ENCODE assay signal across 29 mouse cellular contexts in the genomic region with DNA sequence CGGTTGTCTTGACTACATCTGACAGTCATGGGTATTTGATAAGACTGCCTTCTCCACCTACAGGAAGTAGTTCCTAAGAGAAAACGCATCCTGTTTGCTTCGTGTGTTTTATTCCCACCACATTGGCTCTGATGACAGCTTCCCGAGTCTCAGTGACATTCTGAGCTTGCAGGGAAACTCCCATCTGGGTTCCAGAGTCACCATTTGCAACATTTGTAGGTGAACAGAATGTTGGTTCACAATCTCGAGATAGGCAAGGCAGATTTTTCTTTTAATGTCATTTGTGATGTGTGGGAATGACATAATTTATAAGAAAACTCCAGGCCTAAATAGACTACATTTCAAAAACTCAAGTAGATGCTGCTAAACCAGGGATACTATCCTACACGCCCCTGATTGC.
"Had no signal": no experiment of that assay in that cellular context is flagged by ENCODE, and none has a peak within 500 bp of the region (broad histone marks: within the 10 kb centered on the region; RNA-seq: fewer than 3 reads in every experiment).

No protein-coding gene starts in this region.

- H3K27ac ChIP-seq: embryonic facial prominence, embryonic 10.5 days; embryonic facial prominence, embryonic 12.5 days; embryonic facial prominence, embryonic 13.5 days; embryonic facial prominence, embryonic 15.5 days; forebrain, embryonic 10.5 days; forebrain, embryonic 12.5 days; forebrain, embryonic 13.5 days; forebrain, embryonic 15.5 days; gastrocnemius, adult 2 months; heart, adult 2 months had no signal

- H3K4me1 ChIP-seq: embryonic facial prominence, embryonic 12.5 days; forebrain, embryonic 13.5 days; forebrain, embryonic 15.5 days had no signal

- ATAC-seq: forebrain, embryonic 13.5 days; forebrain, embryonic 14.5 days; forebrain, embryonic 15.5 days; forebrain, embryonic 16.5 days; forebrain, postnatal 0 days had no signal

- H3K9ac ChIP-seq: embryonic facial prominence, embryonic 12.5 days; embryonic facial prominence, embryonic 13.5 days; embryonic facial prominence, embryonic 15.5 days; forebrain, embryonic 12.5 days; forebrain, embryonic 13.5 days; forebrain, embryonic 15.5 days; forebrain, postnatal 0 days had no signal

- H3K9me3 ChIP-seq: embryonic facial prominence, embryonic 12.5 days; embryonic facial prominence, embryonic 13.5 days; embryonic facial prominence, embryonic 15.5 days; forebrain, embryonic 12.5 days; forebrain, embryonic 13.5 days; forebrain, embryonic 15.5 days had no signal

- DNase-seq: cerebellum, adult 2 months; cerebellum, adult 8-10 months; cerebellum, adult 9-10 months; cerebellum, adult 9-11 months; cerebellum, postnatal 10 days; cerebellum, postnatal 14 days; cerebellum, postnatal 25 days; cerebellum, postnatal 36 days; embryo, embryonic 11 days; forebrain, postnatal 0 days; gastrocnemius, adult 2 months; gastrocnemius, postnatal 10 days; gastrocnemius, postnatal 14 days; gastrocnemius, postnatal 25 days; gastrocnemius, postnatal 36 days; heart, adult 11 months; heart, adult 18-20 months; heart, adult 2 months had no signal

- H3K4me2 ChIP-seq: embryonic facial prominence, embryonic 12.5 days; embryonic facial prominence, embryonic 13.5 days; embryonic facial prominence, embryonic 15.5 days; forebrain, embryonic 12.5 days; forebrain, embryonic 13.5 days; forebrain, embryonic 15.5 days had no signal

- H3K27me3 ChIP-seq: embryonic facial prominence, embryonic 12.5 days; embryonic facial prominence, embryonic 13.5 days; embryonic facial prominence, embryonic 15.5 days; forebrain, embryonic 12.5 days; forebrain, embryonic 13.5 days; forebrain, embryonic 15.5 days had no signal

- H3K36me3 ChIP-seq: embryonic facial prominence, embryonic 10.5 days; embryonic facial prominence, embryonic 12.5 days; embryonic facial prominence, embryonic 13.5 days; embryonic facial prominence, embryonic 15.5 days; forebrain, embryonic 12.5 days; forebrain, embryonic 15.5 days had no signal

- H3K4me3 ChIP-seq: embryonic facial prominence, embryonic 10.5 days; embryonic facial prominence, embryonic 12.5 days; embryonic facial prominence, embryonic 13.5 days; embryonic facial prominence, embryonic 15.5 days; erythroblast, embryonic 14.5 days; forebrain, embryonic 10.5 days; forebrain, embryonic 12.5 days; forebrain, embryonic 13.5 days; forebrain, embryonic 15.5 days; gastrocnemius, adult 2 months; heart, adult 2 months had no signal
